Mouse (Mus musculus): ENCODE measurements around the gene Ccn5. TPM values are rescaled to one million over a fixed set of nuclear protein-coding genes. Genes with fewer than 3 reads are reported as not detected.

Ccn5 gene
- polyA plus RNA-seq, 1 experiment from 2014 or later, result 0.44 TPM

DNA sequence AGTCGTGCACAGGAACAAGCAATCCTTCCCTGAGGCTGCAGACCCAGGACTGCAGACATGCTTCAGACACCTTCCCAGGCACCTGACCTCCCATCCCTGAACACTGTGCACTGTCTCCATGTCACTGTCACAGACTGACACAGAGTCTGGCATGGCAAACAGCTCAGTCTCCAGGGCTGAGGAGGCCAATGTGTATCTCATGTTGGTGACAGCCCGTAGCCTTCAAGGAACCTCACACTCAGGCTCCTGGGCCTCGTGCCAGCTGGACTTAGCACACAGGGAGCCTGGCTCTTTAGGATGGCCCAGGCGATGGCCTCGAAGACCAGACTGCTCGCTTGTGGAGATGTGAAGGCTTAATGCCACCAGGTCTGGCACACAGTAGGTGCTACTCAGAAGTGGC is 60.2 kb downstream of the Ccn5 start:
- H3K4me2 ChIP-seq (ENCODE audit: low read depth), result no peak overlapping the region
- H3K9me3 ChIP-seq (ENCODE audit: control insufficient read depth, low read length), result no peaks in the 10 kb centered on the region
- ATAC-seq (ENCODE audit: insufficient read depth, low FRiP score, low TSS enrichment), result no peak
- H3K9ac ChIP-seq (ENCODE audit: low read length), result no peak overlapping the region
- H3K27ac ChIP-seq (ENCODE audit: low read depth, low read length), result no peak overlapping the region
- no peak for DNase-seq (ENCODE audit: low spot score)
- no peak overlapping the region for H3K4me3 ChIP-seq (ENCODE audit: low read depth, low read length)
- H3K4me1 ChIP-seq (ENCODE audit: control insufficient read depth, insufficient read depth, low read length), result no peaks in the 10 kb centered on the region
- WGBS, result 91% methylated on average over 6 of the region's 6 CpGs
- H3K36me3 ChIP-seq (ENCODE audit: control insufficient read depth, insufficient read depth, low read length), result no peaks in the 10 kb centered on the region
- no peaks in the 10 kb centered on the region for H3K27me3 ChIP-seq (ENCODE audit: control insufficient read depth, insufficient read depth, low read length)

Other genes starting within 250 kb of the Ccn5 start
- 46.4 and 47.3 TPM in 2 replicates for gene Ttpal, start 218.5 kb upstream of the Ccn5 start, polyA plus RNA-seq (2014; fragmentation: Nextera tagmentation; extraction: Ambion mirVana)
- gene Serinc3, start 175.7 kb upstream of the Ccn5 start, polyA plus RNA-seq (2014; fragmentation: Nextera tagmentation; extraction: Ambion mirVana), result 33.3 and 34.4 TPM in 2 replicates
- gene Pkig, start 162.5 kb upstream of the Ccn5 start, polyA plus RNA-seq (2014; fragmentation: Nextera tagmentation; extraction: Ambion mirVana), result 130 and 134 TPM in 2 replicates
- 5.1 and 8.6 TPM in 2 replicates for gene Ada, start 70.6 kb upstream of the Ccn5 start, polyA plus RNA-seq (2014; fragmentation: Nextera tagmentation; extraction: Ambion mirVana)
- gene Kcnk15, start 32.8 kb downstream of the Ccn5 start, polyA plus RNA-seq (2014; fragmentation: Nextera tagmentation; extraction: Ambion mirVana), result not detected in 2 replicates
- 0.73 and 0.78 TPM in 2 replicates for gene Rims4, start 97.8 kb downstream of the Ccn5 start, polyA plus RNA-seq (2014; fragmentation: Nextera tagmentation; extraction: Ambion mirVana)
- 335 and 356 TPM in 2 replicates for gene Ywhab, start 174.1 kb downstream of the Ccn5 start, polyA plus RNA-seq (2014; fragmentation: Nextera tagmentation; extraction: Ambion mirVana)
- gene Pabpc1l, start 204.6 kb downstream of the Ccn5 start, polyA plus RNA-seq (2014; fragmentation: Nextera tagmentation; extraction: Ambion mirVana), result 1.5 and 1.6 TPM in 2 replicates
- 34.5 and 34.8 TPM in 2 replicates for gene Stk4, start 249.5 kb downstream of the Ccn5 start, polyA plus RNA-seq (2014; fragmentation: Nextera tagmentation; extraction: Ambion mirVana)